Mouse (Mus musculus): ENCODE measurements around the gene Edn3.

- TF ChIP-seq CTCF (IDR thresholded peaks at IDR 0.05) = no peak
- TF ChIP-seq EP300 (IDR thresholded peaks at IDR 0.05) = no peak
Measured at GRCm38 (mm10) chr2:174762310-174762709, 1.9 kb downstream of the Edn3 start.
